Mouse (Mus musculus): ENCODE data around the gene Pnp2.
"Not testable (repeated sequence)": the region's sequence is repeated elsewhere in the genome, so short reads cannot be mapped to it uniquely, and the experiment has no call there.

Pnp2 gene

GRCm38 (mm10) chr14:50955487-50955886, 305 bp upstream of the Pnp2 start:
- in situ Hi-C loops (cut with MboI, MseI): no loop called here

- in situ Hi-C loops (cut with MboI, MseI): not testable (repeated sequence)
These were observed 932 bp downstream of the Pnp2 start for GRCm38 (mm10) chr14:50956724-50957123.

- in situ Hi-C loops (cut with MboI, MseI): not testable (repeated sequence)
These were observed 1.4 kb downstream of the Pnp2 start for GRCm38 (mm10) chr14:50957146-50957545.

GRCm38 (mm10) chr14:50958289-50958995, 2.6 kb downstream of the Pnp2 start:
- in situ Hi-C loops (cut with MboI, MseI): not testable (repeated sequence)

GRCm38 (mm10) chr14:50968216-50968980, 12.6 kb downstream of the Pnp2 start:
- in situ Hi-C loops (cut with MboI, MseI): no loop called here

- in situ Hi-C loops (cut with MboI, MseI): no loop called here
These were observed 13.2 kb downstream of the Pnp2 start for GRCm38 (mm10) chr14:50969041-50969440.

- in situ Hi-C loops (cut with MboI, MseI): no loop called here
These were observed 14.1 kb downstream of the Pnp2 start for GRCm38 (mm10) chr14:50969558-50970544.

- in situ Hi-C loops (cut with MboI, MseI): no loop called here
These were observed 15.0 kb downstream of the Pnp2 start for GRCm38 (mm10) chr14:50970822-50971221.

GRCm38 (mm10) chr14:50973054-50973453, 17.3 kb downstream of the Pnp2 start:
- in situ Hi-C loops (cut with MboI, MseI): not testable (repeated sequence)

- in situ Hi-C loops (cut with MboI, MseI): no loop called here
These were observed 17.9 kb downstream of the Pnp2 start for GRCm38 (mm10) chr14:50973700-50974099.

- in situ Hi-C loops (cut with MboI, MseI): no loop called here
These were observed 19.2 kb downstream of the Pnp2 start for GRCm38 (mm10) chr14:50975001-50975400.

GRCm38 (mm10) chr14:50976674-50977073, 20.9 kb downstream of the Pnp2 start:
- in situ Hi-C loops (cut with MboI, MseI): no loop called here

GRCm38 (mm10) chr14:50978451-50978850, 22.7 kb downstream of the Pnp2 start:
- in situ Hi-C loops (cut with MboI, MseI): not testable (repeated sequence)

GRCm38 (mm10) chr14:50979631-50980030, 23.8 kb downstream of the Pnp2 start:
- in situ Hi-C loops (cut with MboI, MseI): no loop called here

GRCm38 (mm10) chr14:50981207-50981606, 25.4 kb downstream of the Pnp2 start:
- in situ Hi-C loops (cut with MboI, MseI): no loop called here

GRCm38 (mm10) chr14:50981837-50982236, 26.0 kb downstream of the Pnp2 start:
- in situ Hi-C loops (cut with MboI, MseI): no loop called here

- in situ Hi-C loops (cut with MboI, MseI): no loop called here
These were observed 31.9 kb downstream of the Pnp2 start for GRCm38 (mm10) chr14:50987668-50988067.

- in situ Hi-C loops (cut with MboI, MseI): loop anchor here (10.0 kb wide), 1 partner anchor 1556 kb away; no protein-coding TSS in a partner anchor
These were observed 35.2 kb downstream of the Pnp2 start for GRCm38 (mm10) chr14:50991037-50991436.

GRCm38 (mm10) chr14:50997088-50997487, 41.3 kb downstream of the Pnp2 start:
- in situ Hi-C loops (cut with MboI, MseI): loop anchor here (10.0 kb wide), 1 partner anchor 1562 kb away; no protein-coding TSS in a partner anchor

GRCm38 (mm10) chr14:50997999-50998666, 42.3 kb downstream of the Pnp2 start:
- in situ Hi-C loops (cut with MboI, MseI): loop anchor here (10.0 kb wide), 1 partner anchor 1563 kb away; no protein-coding TSS in a partner anchor
